Mouse (Mus musculus): Measurements from ENCODE around the gene Pex26. TPM values are rescaled to one million over a fixed set of nuclear protein-coding genes. Genes with fewer than 3 reads are reported as not detected.

Gene Pex26
- polyA plus RNA-seq, 1 experiment from 2014 or later: 1.2 TPM

- H3K27ac ChIP-seq: no peak overlapping the region
- WGBS (ENCODE audit: missing documents): 91% methylated on average over 2 of the region's 2 CpGs
- H3K36me3 ChIP-seq (ENCODE audit: inconsistent target): no peaks in the 10 kb centered on the region
- H3K79me2 ChIP-seq (ENCODE audit: inconsistent target): no peaks in the 10 kb centered on the region
- H3K4me3 ChIP-seq (ENCODE audit: inconsistent target): no peak overlapping the region
Measured at GRCm38 (mm10) chr6:121209584-121209983, 26.1 kb downstream of the Pex26 start.

- H3K4me3 ChIP-seq (ENCODE audit: inconsistent target): no peak within 1 kb of the TSS
Measured at GRCm38 (mm10) chr6:121210149-121210925, 26.9 kb downstream of the Pex26 start, which contains the start of gene Tuba8. Gene Tuba8, plus strand, starts transcription at chr6:121210696.

GRCm38 (mm10) chr6:121210926-121211289 is 27.4 kb downstream of the Pex26 start:
- WGBS (ENCODE audit: missing documents): 0% methylated on average over 12 of the region's 12 CpGs
- Histone ChIP-seq H3K4me3 (ENCODE audit: inconsistent target) (no peak overlapping the region), H3K36me3 (ENCODE audit: inconsistent target) (no peaks in the 10 kb centered on the region), H3K27ac (no peak overlapping the region), H3K79me2 (ENCODE audit: inconsistent target) (no peaks in the 10 kb centered on the region)

More at GRCm38 (mm10) chr6:121210149-121210925, 26.9 kb downstream of the Pex26 start, which contains the start of gene Tuba8:
- Histone ChIP-seq H3K27ac (no peak within 1 kb of the TSS), H3K79me2 (ENCODE audit: inconsistent target) (no peaks in the 10 kb centered on the region), H3K36me3 (ENCODE audit: inconsistent target) (no peaks in the 10 kb centered on the region)
- 9% methylated on average over 30 of the region's 30 CpGs for WGBS (ENCODE audit: missing documents)

- no peak overlapping the region for H3K4me3 ChIP-seq (ENCODE audit: inconsistent target)
- H3K79me2 ChIP-seq (ENCODE audit: inconsistent target): no peaks in the 10 kb centered on the region
- H3K36me3 ChIP-seq (ENCODE audit: inconsistent target): no peaks in the 10 kb centered on the region
- H3K27ac ChIP-seq: no peak overlapping the region
- 46% methylated on average over 3 of the region's 5 CpGs for WGBS (ENCODE audit: missing documents)
Measured at GRCm38 (mm10) chr6:121211743-121212142, 28.3 kb downstream of the Pex26 start.

- Histone ChIP-seq H3K27ac (no peak overlapping the region), H3K4me3 (ENCODE audit: inconsistent target) (no peak overlapping the region), H3K79me2 (ENCODE audit: inconsistent target) (no peaks in the 10 kb centered on the region), H3K36me3 (ENCODE audit: inconsistent target) (no peaks in the 10 kb centered on the region)
- 98% methylated on average over 4 of the region's 4 CpGs for WGBS (ENCODE audit: missing documents)
Measured at GRCm38 (mm10) chr6:121212988-121213387, 29.5 kb downstream of the Pex26 start.

GRCm38 (mm10) chr6:121214221-121214620 is 30.8 kb downstream of the Pex26 start:
- WGBS (ENCODE audit: missing documents): 54% methylated on average over 5 of the region's 5 CpGs
- no peak overlapping the region for H3K4me3 ChIP-seq (ENCODE audit: inconsistent target)
- H3K27ac ChIP-seq: no peak overlapping the region
- H3K79me2 ChIP-seq (ENCODE audit: inconsistent target): no peaks in the 10 kb centered on the region
- H3K36me3 ChIP-seq (ENCODE audit: inconsistent target): no peaks in the 10 kb centered on the region

- Histone ChIP-seq H3K36me3 (ENCODE audit: inconsistent target) (no peaks in the 10 kb centered on the region), H3K79me2 (ENCODE audit: inconsistent target) (no peaks in the 10 kb centered on the region), H3K4me3 (ENCODE audit: inconsistent target) (no peak overlapping the region), H3K27ac (no peak overlapping the region)
- 0% methylated on average over 8 of the region's 8 CpGs for WGBS (ENCODE audit: missing documents)
Measured at GRCm38 (mm10) chr6:121214667-121215330, 31.3 kb downstream of the Pex26 start.

- Histone ChIP-seq H3K79me2 (ENCODE audit: inconsistent target) (no peaks in the 10 kb centered on the region), H3K27ac (no peak overlapping the region), H3K36me3 (ENCODE audit: inconsistent target) (no peaks in the 10 kb centered on the region), H3K4me3 (ENCODE audit: inconsistent target) (no peak overlapping the region)
- WGBS (ENCODE audit: missing documents): 12% methylated on average over 5 of the region's 5 CpGs
Measured at GRCm38 (mm10) chr6:121215336-121215735, 31.9 kb downstream of the Pex26 start.

GRCm38 (mm10) chr6:121215896-121216295 is 32.4 kb downstream of the Pex26 start:
- no peak overlapping the region for H3K4me3 ChIP-seq (ENCODE audit: inconsistent target)
- 50% methylated on average over 6 of the region's 6 CpGs for WGBS (ENCODE audit: missing documents)
- no peaks in the 10 kb centered on the region for H3K79me2 ChIP-seq (ENCODE audit: inconsistent target)
- no peaks in the 10 kb centered on the region for H3K36me3 ChIP-seq (ENCODE audit: inconsistent target)
- H3K27ac ChIP-seq: no peak overlapping the region

GRCm38 (mm10) chr6:121216589-121217255 is 33.3 kb downstream of the Pex26 start:
- H3K79me2 ChIP-seq (ENCODE audit: inconsistent target): no peaks in the 10 kb centered on the region
- no peaks in the 10 kb centered on the region for H3K36me3 ChIP-seq (ENCODE audit: inconsistent target)
- 70% methylated on average over 5 of the region's 5 CpGs for WGBS (ENCODE audit: missing documents)
- H3K27ac ChIP-seq: no peak overlapping the region
- no peak overlapping the region for H3K4me3 ChIP-seq (ENCODE audit: inconsistent target)

- H3K36me3 ChIP-seq (ENCODE audit: inconsistent target): no peaks in the 10 kb centered on the region
- 42% methylated on average over 7 of the region's 7 CpGs for WGBS (ENCODE audit: missing documents)
- H3K4me3 ChIP-seq (ENCODE audit: inconsistent target): no peak overlapping the region
- H3K79me2 ChIP-seq (ENCODE audit: inconsistent target): no peaks in the 10 kb centered on the region
- no peak overlapping the region for H3K27ac ChIP-seq
Measured at GRCm38 (mm10) chr6:121218002-121218401, 34.5 kb downstream of the Pex26 start.

GRCm38 (mm10) chr6:121219406-121219805 is 35.9 kb downstream of the Pex26 start:
- WGBS (ENCODE audit: missing documents): 95% methylated on average over 4 of the region's 4 CpGs
- Histone ChIP-seq H3K4me3 (ENCODE audit: inconsistent target) (no peak overlapping the region), H3K27ac (no peak overlapping the region), H3K79me2 (ENCODE audit: inconsistent target) (no peaks in the 10 kb centered on the region), H3K36me3 (ENCODE audit: inconsistent target) (no peaks in the 10 kb centered on the region)

- Histone ChIP-seq H3K79me2 (ENCODE audit: inconsistent target) (no peaks in the 10 kb centered on the region), H3K4me3 (ENCODE audit: inconsistent target) (no peak overlapping the region), H3K36me3 (ENCODE audit: inconsistent target) (no peaks in the 10 kb centered on the region), H3K27ac (no peak overlapping the region)
- WGBS (ENCODE audit: missing documents): 94% methylated on average over 10 of the region's 10 CpGs
Measured at GRCm38 (mm10) chr6:121220181-121220580, 36.7 kb downstream of the Pex26 start.

- Histone ChIP-seq H3K4me3 (ENCODE audit: inconsistent target) (no peak overlapping the region), H3K36me3 (ENCODE audit: inconsistent target) (no peaks in the 10 kb centered on the region), H3K79me2 (ENCODE audit: inconsistent target) (no peaks in the 10 kb centered on the region), H3K27ac (no peak overlapping the region)
- 95% methylated on average over 8 of the region's 8 CpGs for WGBS (ENCODE audit: missing documents)
Measured at GRCm38 (mm10) chr6:121221876-121222597, 38.6 kb downstream of the Pex26 start.

All from macrophage (primary cell).